Mouse (Mus musculus): ENCODE measurements at regions not wholly inside any gene's neighbourhood (a gene's known extent, or its start where the extent isn't known, plus 50 kb on each side); places are given as distances from the start of the nearest gene placed in this dataset.
A peak's percentile ranks its signal among the peaks of the same experiment; 100 is the strongest.

DNA sequence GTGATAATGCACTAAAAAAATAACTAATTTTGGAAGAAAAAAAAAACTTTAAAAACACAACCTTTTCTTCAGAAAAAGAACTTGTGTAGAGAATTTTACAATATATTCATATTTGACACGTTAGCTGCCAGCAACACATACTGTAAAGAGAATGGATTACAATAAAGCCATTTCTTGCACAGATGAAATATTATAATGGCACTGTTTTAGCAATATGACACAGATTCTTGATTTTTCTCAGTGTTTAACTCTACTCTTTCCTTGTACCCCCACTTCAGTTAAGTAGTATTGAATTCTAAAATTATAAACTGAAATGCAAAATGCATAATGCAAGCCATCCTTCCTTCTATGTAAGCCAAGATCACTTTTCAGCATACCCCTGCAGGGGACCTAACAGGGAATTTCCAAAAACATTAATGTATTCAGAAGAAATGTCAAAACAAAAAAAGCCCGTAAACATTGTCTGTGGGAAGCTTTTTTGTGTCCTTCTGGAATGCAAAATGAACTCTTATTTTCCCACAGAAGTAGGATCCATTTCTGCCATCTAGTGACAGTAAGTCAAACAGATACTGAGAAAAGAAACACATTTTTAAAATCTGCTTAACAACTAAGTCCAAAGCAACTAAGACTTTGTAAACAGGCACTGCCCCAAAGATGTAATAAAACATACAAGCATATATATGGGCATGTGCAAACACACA lies 501.1 kb upstream of the Arrdc3 start:
- H3K27ac ChIP-seq (ENCODE audit: low read depth, low read length): no peak overlapping the region
- DNase-seq (ENCODE audit: low spot score) (no peak), ATAC-seq (replicated peaks; ENCODE audit: low FRiP score) (no peak)
- H3K9me3 ChIP-seq (ENCODE audit: control insufficient read depth, low read length): no peaks in the 10 kb centered on the region
- no peak overlapping the region for H3K4me2 ChIP-seq (ENCODE audit: low read depth, low read length, severe bottlenecking)
- no peaks in the 10 kb centered on the region for H3K4me1 ChIP-seq (replicated peaks; ENCODE audit: control insufficient read depth, insufficient read depth, low read length)
- WGBS: 55% methylated on average over 2 of the region's 2 CpGs
- no peaks in the 10 kb centered on the region for H3K27me3 ChIP-seq (ENCODE audit: control insufficient read depth, insufficient read depth, low read length)
- H3K4me3 ChIP-seq (ENCODE audit: low read depth, low read length): no peak overlapping the region
- no peak overlapping the region for H3K9ac ChIP-seq (ENCODE audit: low read length)
- no peaks in the 10 kb centered on the region for H3K36me3 ChIP-seq (ENCODE audit: control insufficient read depth, insufficient read depth, low read length)

DNA sequence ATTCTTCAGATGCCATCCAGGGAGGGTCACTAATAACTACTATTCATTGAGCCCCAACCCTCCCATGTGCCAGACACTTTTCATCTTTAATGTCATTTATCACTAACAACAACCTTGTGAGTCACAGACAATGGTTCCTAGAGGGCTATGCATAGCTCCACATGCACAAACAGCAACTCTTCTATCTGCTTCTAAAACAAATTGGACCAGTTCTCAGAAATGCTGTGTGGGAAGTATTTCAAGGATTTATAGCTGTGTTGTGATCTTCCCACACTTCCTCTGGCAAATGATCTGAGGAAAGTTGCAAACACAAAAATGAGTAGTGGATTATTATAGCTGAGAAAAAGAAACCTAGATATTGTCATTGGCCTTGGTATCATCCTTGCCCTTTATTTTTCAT lies 474.3 kb upstream of the Arrdc3 start:
- no peak for DNase-seq (ENCODE audit: low spot score)
- no peak for ATAC-seq (replicated peaks; ENCODE audit: low FRiP score)
- H3K9ac ChIP-seq (ENCODE audit: low read length): no peak overlapping the region
- H3K4me1 ChIP-seq (replicated peaks; ENCODE audit: control insufficient read depth, insufficient read depth, low read length): no peaks in the 10 kb centered on the region
- H3K9me3 ChIP-seq (ENCODE audit: control insufficient read depth, low read length): no peaks in the 10 kb centered on the region
- H3K4me3 ChIP-seq (ENCODE audit: low read depth, low read length): no peak overlapping the region
- no peaks in the 10 kb centered on the region for H3K36me3 ChIP-seq (ENCODE audit: control insufficient read depth, insufficient read depth, low read length)
- no peak overlapping the region for H3K27ac ChIP-seq (ENCODE audit: low read depth, low read length)
- H3K27me3 ChIP-seq (ENCODE audit: control insufficient read depth, insufficient read depth, low read length): no peaks in the 10 kb centered on the region
- no peak overlapping the region for H3K4me2 ChIP-seq (ENCODE audit: low read depth, low read length, severe bottlenecking)

- Histone ChIP-seq H3K4me3 (ENCODE audit: low read depth, low read length) (no peak overlapping the region), H3K27ac (ENCODE audit: low read depth, low read length) (no peak overlapping the region), H3K4me2 (ENCODE audit: low read depth, low read length, severe bottlenecking) (no peak overlapping the region), H3K4me1 (replicated peaks; ENCODE audit: control insufficient read depth, insufficient read depth, low read length) (no peaks in the 10 kb centered on the region), H3K9me3 (ENCODE audit: control insufficient read depth, low read length) (no peaks in the 10 kb centered on the region), H3K36me3 (ENCODE audit: control insufficient read depth, insufficient read depth, low read length) (no peaks in the 10 kb centered on the region), H3K27me3 (ENCODE audit: control insufficient read depth, insufficient read depth, low read length) (no peaks in the 10 kb centered on the region), H3K9ac (ENCODE audit: low read length) (no peak overlapping the region)
- ATAC-seq (replicated peaks; ENCODE audit: low FRiP score) (0 out of 2 replicates have a peak, but pooled peaks have one; percentile 24), DNase-seq (ENCODE audit: low spot score) (no peak)
Observed at GRCm38 (mm10) chr13:80409790-80410433, 473.3 kb upstream of the Arrdc3 start.

DNA sequence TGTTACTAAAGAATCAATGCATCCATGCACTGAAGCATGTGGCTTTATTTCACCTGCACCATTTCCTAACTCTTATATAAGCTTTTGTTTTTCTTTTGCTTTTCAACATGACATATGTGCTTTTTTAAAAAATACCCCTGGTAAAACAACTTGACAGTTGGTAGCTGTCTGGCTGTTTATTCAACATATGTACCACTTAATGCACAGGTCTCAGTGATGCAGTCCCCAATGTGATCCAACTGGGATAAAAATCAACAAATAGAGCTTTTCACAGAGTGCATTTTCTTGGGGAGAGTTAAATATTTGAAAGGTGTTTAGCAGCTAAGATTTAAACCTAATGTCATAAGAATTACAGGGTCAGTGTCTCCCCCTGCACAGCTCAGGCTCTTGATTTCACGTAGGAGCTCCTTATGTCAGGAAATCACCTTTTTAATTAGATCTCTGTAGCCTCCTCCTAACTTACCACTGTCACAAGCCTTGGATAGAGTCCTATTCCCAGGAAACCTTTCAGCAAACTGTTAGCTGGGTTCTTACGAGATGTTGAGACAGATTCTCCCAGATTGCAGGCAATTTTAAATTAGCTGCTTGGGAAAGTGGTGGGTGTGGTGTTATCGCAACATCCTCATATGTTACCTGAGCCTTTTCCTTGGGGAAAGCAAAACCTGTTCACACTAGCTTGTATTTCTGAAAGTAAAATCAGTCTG lies 464.6 kb upstream of the Arrdc3 start:
- Histone ChIP-seq H3K4me3 (ENCODE audit: low read depth, low read length) (no peak overlapping the region), H3K36me3 (ENCODE audit: control insufficient read depth, insufficient read depth, low read length) (no peaks in the 10 kb centered on the region), H3K9me3 (ENCODE audit: control insufficient read depth, low read length) (no peaks in the 10 kb centered on the region), H3K4me2 (ENCODE audit: low read depth, low read length, severe bottlenecking) (no peak overlapping the region), H3K27me3 (ENCODE audit: control insufficient read depth, insufficient read depth, low read length) (no peaks in the 10 kb centered on the region), H3K27ac (ENCODE audit: low read depth, low read length) (no peak overlapping the region), H3K9ac (ENCODE audit: low read length) (no peak overlapping the region), H3K4me1 (replicated peaks; ENCODE audit: control insufficient read depth, insufficient read depth, low read length) (no peaks in the 10 kb centered on the region)
- ATAC-seq (replicated peaks; ENCODE audit: low FRiP score): no peak
- DNase-seq (ENCODE audit: low spot score): no peak
- WGBS: 80% methylated on average over 3 of the region's 3 CpGs

GRCm38 (mm10) chr13:80420341-80420740 lies 462.8 kb upstream of the Arrdc3 start:
- H3K27ac ChIP-seq (ENCODE audit: low read depth, low read length): no peak overlapping the region
- DNase-seq (ENCODE audit: low spot score) (no peak), ATAC-seq (replicated peaks; ENCODE audit: low FRiP score) (no peak)
- no peaks in the 10 kb centered on the region for H3K27me3 ChIP-seq (ENCODE audit: control insufficient read depth, insufficient read depth, low read length)
- WGBS: 83% methylated on average over 2 of the region's 2 CpGs
- H3K4me1 ChIP-seq (replicated peaks; ENCODE audit: control insufficient read depth, insufficient read depth, low read length): no peaks in the 10 kb centered on the region
- no peaks in the 10 kb centered on the region for H3K36me3 ChIP-seq (ENCODE audit: control insufficient read depth, insufficient read depth, low read length)
- no peaks in the 10 kb centered on the region for H3K9me3 ChIP-seq (ENCODE audit: control insufficient read depth, low read length)
- H3K4me3 ChIP-seq (ENCODE audit: low read depth, low read length): no peak overlapping the region
- H3K4me2 ChIP-seq (ENCODE audit: low read depth, low read length, severe bottlenecking): no peak overlapping the region
- no peak overlapping the region for H3K9ac ChIP-seq (ENCODE audit: low read length)
